In genomic region chr2:138261140-138261539, GRCm38 (mm10) we compare ENCODE assay signal across 12 mouse cellular contexts.
"Had no signal": no experiment of that assay in that cellular context is flagged by ENCODE, and none has a peak within 500 bp of the region (broad histone marks: within the 10 kb centered on the region; RNA-seq: fewer than 3 reads in every experiment).

No protein-coding gene starts in this region.

- H3K36me3 ChIP-seq: intestine, embryonic 15.5 days; limb, embryonic 10.5 days; liver, embryonic 12.5 days; midbrain, embryonic 12.5 days had no signal

- H3K4me3 ChIP-seq: intestine, embryonic 15.5 days; left cerebral cortex, adult 2 months; limb, embryonic 10.5 days; liver, embryonic 12.5 days; midbrain, embryonic 12.5 days had no signal

- H3K9ac ChIP-seq: intestine, embryonic 15.5 days; liver, embryonic 12.5 days; midbrain, embryonic 12.5 days had no signal

- ATAC-seq: intestine, embryonic 15.5 days; liver, embryonic 12.5 days had no signal

- H3K27me3 ChIP-seq: intestine, embryonic 15.5 days; liver, embryonic 12.5 days; midbrain, embryonic 12.5 days had no signal

- H3K9me3 ChIP-seq: intestine, embryonic 15.5 days; limb, embryonic 10.5 days; liver, embryonic 12.5 days; midbrain, embryonic 12.5 days had no signal

- H3K4me2 ChIP-seq: intestine, embryonic 15.5 days; liver, embryonic 12.5 days; midbrain, embryonic 12.5 days had no signal

- DNase-seq: kidney, adult 18-20 months; kidney, postnatal 10 days; kidney, postnatal 4 days; right cerebral cortex, adult 18-20 months; right cerebral cortex, postnatal 25 days; spleen, adult 18-20 months; thymus, postnatal 36 days had no signal

- H3K27ac ChIP-seq: intestine, embryonic 15.5 days; left cerebral cortex, adult 2 months; limb, embryonic 10.5 days; liver, embryonic 12.5 days; midbrain, embryonic 12.5 days had no signal
